Mouse (Mus musculus): ENCODE data around the gene Olfr49. TPM values are rescaled to one million over a fixed set of nuclear protein-coding genes. Genes with fewer than 3 reads are reported as not detected.
A peak's percentile ranks its signal among the peaks of the same experiment; 100 is the strongest.
"Not testable (repeated sequence)": the region's sequence is repeated elsewhere in the genome, so short reads cannot be mapped to it uniquely, and the experiment has no call there.

The Olfr49 gene
- total and polyA plus RNA-seq, 3 experiments: not detected

GRCm38 (mm10) chr14:54232811-54233558 is 51.8 kb downstream of the Olfr49 start:
- no peaks in the 10 kb centered on the region for H3K36me3 ChIP-seq (ENCODE audit: control insufficient read depth, insufficient read depth, low read length)
- H3K27me3 ChIP-seq (ENCODE audit: control insufficient read depth, insufficient read depth, low read length): no peaks in the 10 kb centered on the region
- peak; percentile 48 to 73 for DNase-seq
- TF ChIP-seq POLR2A (IDR thresholded peaks at IDR 0.05; ENCODE audit: insufficient read depth, low read depth, low read length) (no peak), CTCF (IDR thresholded peaks at IDR 0.05) (no peak), EP300 (IDR thresholded peaks at IDR 0.05; ENCODE audit: insufficient read depth, low read depth, low read length) (peak; percentile 73; the same call in 1 of the 2 replicates)
- H3K4me1 ChIP-seq (ENCODE audit: control insufficient read depth, insufficient read depth, low read length): peaks cover 6% of the 10 kb centered on the region
- 19% methylated on average over 9 of the region's 9 CpGs for WGBS
- intact Hi-C loops (cut with DNase I): no loop called here
- H3K4me3 ChIP-seq: no peak overlapping the region; the same call in 1 of the 2 replicates
- H3K79me2 ChIP-seq (replicated peaks; ENCODE audit: control insufficient read depth, insufficient read depth, low read length): no peaks in the 10 kb centered on the region
- peak overlapping the region; percentile 8 for H3K27ac ChIP-seq
- no peak overlapping the region for H3K9ac ChIP-seq (ENCODE audit: low read depth, low read length)

- no peak overlapping the region for H3K27ac ChIP-seq
- H3K4me1 ChIP-seq (ENCODE audit: control insufficient read depth, insufficient read depth, low read length): peaks cover 8% of the 10 kb centered on the region
- TF ChIP-seq CTCF (IDR thresholded peaks at IDR 0.05) (no peak), EP300 (IDR thresholded peaks at IDR 0.05; ENCODE audit: insufficient read depth, low read depth, low read length) (no peak), POLR2A (IDR thresholded peaks at IDR 0.05; ENCODE audit: insufficient read depth, low read depth, low read length) (no peak)
Observed at GRCm38 (mm10) chr14:54232143-54232542, 52.6 kb downstream of the Olfr49 start.

GRCm38 (mm10) chr14:54231176-54231956 is 53.4 kb downstream of the Olfr49 start:
- no peaks in the 10 kb centered on the region for H3K79me2 ChIP-seq (replicated peaks; ENCODE audit: control insufficient read depth, insufficient read depth, low read length)
- intact Hi-C loops (cut with DNase I): no loop called here
- H3K36me3 ChIP-seq (ENCODE audit: control insufficient read depth, insufficient read depth, low read length): no peaks in the 10 kb centered on the region
- H3K27ac ChIP-seq: no peak overlapping the region
- peak in 1 of 2 experiments; percentile 29 for DNase-seq
- WGBS: 69% methylated on average over 21 of the region's 21 CpGs
- no peak overlapping the region for H3K4me3 ChIP-seq
- H3K27me3 ChIP-seq (ENCODE audit: control insufficient read depth, insufficient read depth, low read length): no peaks in the 10 kb centered on the region
- peaks cover 8% of the 10 kb centered on the region for H3K4me1 ChIP-seq (ENCODE audit: control insufficient read depth, insufficient read depth, low read length)
- no peak for TF ChIP-seq POLR2A (IDR thresholded peaks at IDR 0.05; ENCODE audit: insufficient read depth, low read depth, low read length)
- TF ChIP-seq CTCF (IDR thresholded peaks at IDR 0.05): no peak
- no peak for TF ChIP-seq EP300 (IDR thresholded peaks at IDR 0.05; ENCODE audit: insufficient read depth, low read depth, low read length)
- H3K9ac ChIP-seq (ENCODE audit: low read depth, low read length): no peak overlapping the region

More at GRCm38 (mm10) chr14:54232143-54232542, 52.6 kb downstream of the Olfr49 start:
- no peaks in the 10 kb centered on the region for H3K27me3 ChIP-seq (ENCODE audit: control insufficient read depth, insufficient read depth, low read length)
- WGBS: 66% methylated on average over 9 of the region's 9 CpGs
- intact Hi-C loops (cut with DNase I): no loop called here
- H3K9ac ChIP-seq (ENCODE audit: low read depth, low read length): no peak overlapping the region
- H3K79me2 ChIP-seq (replicated peaks; ENCODE audit: control insufficient read depth, insufficient read depth, low read length): no peaks in the 10 kb centered on the region
- H3K4me3 ChIP-seq: no peak overlapping the region
- DNase-seq: no peak
- no peaks in the 10 kb centered on the region for H3K36me3 ChIP-seq (ENCODE audit: control insufficient read depth, insufficient read depth, low read length)

- intact Hi-C loops (cut with DNase I): no loop called here
- no peak for TF ChIP-seq EP300 (IDR thresholded peaks at IDR 0.05; ENCODE audit: insufficient read depth, low read depth, low read length)
- no peak for TF ChIP-seq CTCF (IDR thresholded peaks at IDR 0.05)
- no peak for TF ChIP-seq POLR2A (IDR thresholded peaks at IDR 0.05; ENCODE audit: insufficient read depth, low read depth, low read length)
- H3K27me3 ChIP-seq (ENCODE audit: control insufficient read depth, insufficient read depth, low read length): no peaks in the 10 kb centered on the region
- DNase-seq: no peak
- no peak overlapping the region for H3K9ac ChIP-seq (ENCODE audit: low read depth, low read length)
- H3K27ac ChIP-seq: no peak overlapping the region
- H3K79me2 ChIP-seq (replicated peaks; ENCODE audit: control insufficient read depth, insufficient read depth, low read length): no peaks in the 10 kb centered on the region
- no peaks in the 10 kb centered on the region for H3K36me3 ChIP-seq (ENCODE audit: control insufficient read depth, insufficient read depth, low read length)
- H3K4me1 ChIP-seq (ENCODE audit: control insufficient read depth, insufficient read depth, low read length): peaks cover 8% of the 10 kb centered on the region
- no peak overlapping the region for H3K4me3 ChIP-seq
- WGBS: 84% methylated on average over 14 of the region's 14 CpGs
Observed at GRCm38 (mm10) chr14:54230638-54231150, 54.0 kb downstream of the Olfr49 start.

- intact Hi-C loops (cut with DNase I): loop anchor here (2.0 to 10.0 kb wide), 3 partner anchors 165 to 265 kb away; no protein-coding TSS in a partner anchor
- not testable (repeated sequence) for H3K79me2 ChIP-seq (replicated peaks; ENCODE audit: control insufficient read depth, insufficient read depth, low read length)
Observed at GRCm38 (mm10) chr14:54229849-54230248, 54.9 kb downstream of the Olfr49 start.

More at GRCm38 (mm10) chr14:54229849-54230248, 54.9 kb downstream of the Olfr49 start:
- H3K9ac ChIP-seq (ENCODE audit: low read depth, low read length); H3K36me3 ChIP-seq (ENCODE audit: control insufficient read depth, insufficient read depth, low read length); H3K4me3 ChIP-seq; H3K4me1 ChIP-seq (ENCODE audit: control insufficient read depth, insufficient read depth, low read length); H3K27me3 ChIP-seq (ENCODE audit: control insufficient read depth, insufficient read depth, low read length); H3K27ac ChIP-seq; DNase-seq: not testable (repeated sequence)
- WGBS: 76% methylated on average over 3 of the region's 4 CpGs

Data from heart, adult 2 months (tissue).